23 mouse cellular contexts compared by ENCODE assay signal in genomic region chr15:83988087-83988486, GRCm38 (mm10).
DNase-seq lines count a peak whose midpoint lies in the region; ATAC-seq and TF ChIP-seq lines count a peak whose summit lies in the region.
"Had no signal": no experiment of that assay in that cellular context is flagged by ENCODE, and none has a peak within 500 bp of the region (broad histone marks: within the 10 kb centered on the region; RNA-seq: fewer than 3 reads in every experiment).

No protein-coding gene starts in this region.

- no peak for TF ChIP-seq CTCF in forebrain, postnatal 0 days (IDR thresholded peaks at IDR 0.05; ENCODE audit: low read depth)

- H3K4me2 ChIP-seq in forebrain, postnatal 0 days (ENCODE audit: low read depth), result no peak overlapping the region
- H3K4me2 ChIP-seq in forebrain, embryonic 14.5 days (ENCODE audit: low read length), result no peak overlapping the region
- H3K4me2 ChIP-seq in hindbrain, embryonic 16.5 days (ENCODE audit: low read length), result no peak overlapping the region
- H3K4me2 ChIP-seq: embryonic facial prominence, embryonic 12.5 days; embryonic facial prominence, embryonic 15.5 days; forebrain, embryonic 12.5 days; heart, embryonic 15.5 days; hindbrain, embryonic 14.5 days had no signal

- no peak for DNase-seq in forebrain, postnatal 0 days
- DNase-seq in forebrain, embryonic 14.5 days (ENCODE audit: low spot score), result no peak
- no peak for DNase-seq in hindbrain, embryonic 10.5 days (ENCODE audit: low spot score)
- peak; percentile 38 for DNase-seq in retina, postnatal 1 day
- DNase-seq in thymus, postnatal 36 days, result no peak
- DNase-seq: adrenal gland, adult 2 months; adrenal gland, postnatal 14 days; cerebellum, adult 11 months; cerebellum, adult 2 months; cerebellum, adult 9-11 months; cerebellum, postnatal 25 days; gastrocnemius, adult 2 months; gastrocnemius, postnatal 14 days; heart, postnatal 10 days; heart, postnatal 36 days had no signal

- H3K9me3 ChIP-seq in forebrain, postnatal 0 days (ENCODE audit: low read length), result no peaks in the 10 kb centered on the region
- no peaks in the 10 kb centered on the region for H3K9me3 ChIP-seq in forebrain, embryonic 14.5 days (replicated peaks; ENCODE audit: control insufficient read depth, low read length)
- 0 out of 2 replicates have a peak, but pooled peaks cover 3% of the 10 kb centered on the region for H3K9me3 ChIP-seq in hindbrain, embryonic 10.5 days
- H3K9me3 ChIP-seq in hindbrain, embryonic 16.5 days (ENCODE audit: control insufficient read depth, low read length), result no peaks in the 10 kb centered on the region
- H3K9me3 ChIP-seq: embryonic facial prominence, embryonic 12.5 days; embryonic facial prominence, embryonic 15.5 days; forebrain, embryonic 12.5 days; heart, embryonic 15.5 days had no signal

- WGBS in forebrain, postnatal 0 days, result 43% methylated on average over 7 of the region's 7 CpGs
- 48% methylated on average over 7 of the region's 7 CpGs for WGBS in forebrain, embryonic 14.5 days
- WGBS in hindbrain, embryonic 10.5 days, result 19% methylated on average over 7 of the region's 7 CpGs
- 18% methylated on average over 7 of the region's 7 CpGs for WGBS in hindbrain, embryonic 16.5 days

- H3K27me3 ChIP-seq in forebrain, postnatal 0 days (ENCODE audit: insufficient read depth, low read length), result no peaks in the 10 kb centered on the region
- no peaks in the 10 kb centered on the region for H3K27me3 ChIP-seq in forebrain, embryonic 14.5 days (replicated peaks; ENCODE audit: control insufficient read depth, insufficient read depth, low read length)
- H3K27me3 ChIP-seq in hindbrain, embryonic 10.5 days (ENCODE audit: insufficient read depth, poor library complexity, severe bottlenecking), result peaks cover 19% of the 10 kb centered on the region
- H3K27me3 ChIP-seq in hindbrain, embryonic 16.5 days (replicated peaks; ENCODE audit: control insufficient read depth, insufficient read depth, low read length), result no peaks in the 10 kb centered on the region

- H3K27ac ChIP-seq in forebrain, postnatal 0 days (ENCODE audit: low read depth, low read length), result peak overlapping the region; percentile 86
- H3K27ac ChIP-seq in forebrain, embryonic 14.5 days (ENCODE audit: low read depth, low read length), result no peak overlapping the region
- H3K27ac ChIP-seq in hindbrain, embryonic 10.5 days, result peak overlapping the region; percentile 8; the same call in 1 of the 2 replicates
- H3K27ac ChIP-seq in hindbrain, embryonic 16.5 days (ENCODE audit: low read depth, low read length), result no peak overlapping the region
- H3K27ac ChIP-seq: embryonic facial prominence, embryonic 12.5 days; embryonic facial prominence, embryonic 15.5 days; forebrain, embryonic 12.5 days; gastrocnemius, adult 2 months; heart, embryonic 15.5 days; hindbrain, embryonic 14.5 days had no signal

- no peak overlapping the region for H3K9ac ChIP-seq in forebrain, postnatal 0 days
- no peak overlapping the region for H3K9ac ChIP-seq in forebrain, embryonic 14.5 days (ENCODE audit: low read length)
- no peak overlapping the region for H3K9ac ChIP-seq in hindbrain, embryonic 16.5 days (ENCODE audit: low read depth, low read length)
- H3K9ac ChIP-seq: embryonic facial prominence, embryonic 12.5 days; embryonic facial prominence, embryonic 15.5 days; forebrain, embryonic 12.5 days; heart, embryonic 15.5 days; hindbrain, embryonic 14.5 days had no signal

- peaks cover 8% of the 10 kb centered on the region for H3K4me1 ChIP-seq in forebrain, postnatal 0 days (ENCODE audit: insufficient read depth)
- H3K4me1 ChIP-seq in forebrain, embryonic 14.5 days (ENCODE audit: control insufficient read depth, insufficient read depth, low read length), result 0 out of 2 replicates have a peak, but pooled peaks cover 2% of the 10 kb centered on the region
- peaks cover 43% of the 10 kb centered on the region for H3K4me1 ChIP-seq in hindbrain, embryonic 10.5 days (replicated peaks)
- peaks cover 2% of the 10 kb centered on the region for H3K4me1 ChIP-seq in hindbrain, embryonic 16.5 days (ENCODE audit: control insufficient read depth, insufficient read depth, low read depth, low read length)

- H3K36me3 ChIP-seq in forebrain, postnatal 0 days (ENCODE audit: insufficient read depth), result no peaks in the 10 kb centered on the region
- H3K36me3 ChIP-seq in forebrain, embryonic 14.5 days (ENCODE audit: control insufficient read depth, insufficient read depth, low read length), result no peaks in the 10 kb centered on the region
- H3K36me3 ChIP-seq in hindbrain, embryonic 10.5 days, result no peaks in the 10 kb centered on the region
- H3K36me3 ChIP-seq in hindbrain, embryonic 16.5 days (ENCODE audit: control insufficient read depth, insufficient read depth, low read length), result no peaks in the 10 kb centered on the region
- H3K36me3 ChIP-seq: embryonic facial prominence, embryonic 12.5 days; embryonic facial prominence, embryonic 15.5 days; forebrain, embryonic 12.5 days; heart, embryonic 15.5 days had no signal

- ATAC-seq in forebrain, postnatal 0 days, result no peak
- no peak for ATAC-seq in forebrain, embryonic 14.5 days
- ATAC-seq in hindbrain, embryonic 16.5 days, result no peak
- ATAC-seq: CD4-positive, CD25-positive, alpha-beta regulatory T cell, adult 4 months; intestine, postnatal 0 days had no signal

- H3K4me3 ChIP-seq in forebrain, postnatal 0 days (ENCODE audit: low read depth, low read length), result no peak overlapping the region
- no peak overlapping the region for H3K4me3 ChIP-seq in forebrain, embryonic 14.5 days (ENCODE audit: low read depth, low read length)
- H3K4me3 ChIP-seq in hindbrain, embryonic 10.5 days, result no peak overlapping the region
- no peak overlapping the region for H3K4me3 ChIP-seq in hindbrain, embryonic 16.5 days (ENCODE audit: low read length)
- H3K4me3 ChIP-seq: embryonic facial prominence, embryonic 12.5 days; embryonic facial prominence, embryonic 15.5 days; forebrain, embryonic 12.5 days; gastrocnemius, adult 2 months; heart, embryonic 15.5 days had no signal

Comparison
In these comparisons a context has a peak if more than half of its experiments do, and no peak if none do; other contexts are left out.
1. H3K27ac ChIP-seq: peak in forebrain, postnatal 0 days (single experiment) and hindbrain, embryonic 10.5 days (single experiment); none in forebrain, embryonic 14.5 days (single experiment) and hindbrain, embryonic 16.5 days (single experiment).